Mouse (Mus musculus) embryonic facial prominence, embryonic 15.5 days (tissue): ENCODE results near the gene Zdhhc14. TPM values are rescaled to one million over a fixed set of nuclear protein-coding genes. Genes with fewer than 3 reads are reported as not detected.

Experiments used
- ATAC-seq: fragments of 200-750 bp; cut with Nextera tagmentation; 2 replicates; pipeline ENCODE4 v1.8.0; 2017; ENCODE audit warnings: low read depth, moderate TSS enrichment; ENCODE audit not compliant: insufficient number of reproducible peaks, low FRiP score, low TSS enrichment
- H3K27ac ChIP-seq: fragments of 300-500 bp; sonication (generic); replicated peaks from 2 replicates; pipeline ENCODE4 v1.5.1; 2015; ENCODE audit warnings: mild to moderate bottlenecking, inconsistent platforms
- H3K27me3 ChIP-seq: fragments of 300-500 bp; sonication (generic); 2 replicates; pipeline ENCODE4 v1.6.1; 2015; ENCODE audit warnings: inconsistent platforms
- H3K36me3 ChIP-seq: fragments of 300-500 bp; sonication (generic); 2 replicates; pipeline ENCODE4 v1.6.1; 2015; ENCODE audit warnings: mild to moderate bottlenecking, inconsistent platforms
- H3K4me1 ChIP-seq: fragments of 300-500 bp; sonication (generic); 2 replicates; pipeline ENCODE4 v1.6.1; 2015; ENCODE audit warnings: inconsistent platforms
- H3K4me2 ChIP-seq: fragments of 300-500 bp; sonication (generic); replicated peaks from 2 replicates; pipeline ENCODE4 v1.6.1; 2015; ENCODE audit warnings: mild to moderate bottlenecking, inconsistent platforms
- H3K4me3 ChIP-seq: fragments of 300-500 bp; sonication (generic); replicated peaks from 2 replicates; pipeline ENCODE4 v1.5.1; 2015; ENCODE audit warnings: mild to moderate bottlenecking, inconsistent platforms
- H3K9ac ChIP-seq: fragments of 300-500 bp; sonication (generic); 2 replicates; pipeline ENCODE4 v1.6.1; 2015; ENCODE audit warnings: inconsistent platforms
- H3K9me3 ChIP-seq: fragments of 300-500 bp; sonication (generic); replicated peaks from 2 replicates; pipeline ENCODE4 v1.6.1; 2016; ENCODE audit warnings: inconsistent platforms
- WGBS: fragments of 180-500 bp; shearing (Covaris S2); methylation state at CpG from one replicate; pipeline ENCODE4 v1.1.7; 2015; 5-methylcytosine and 5-hydroxymethylcytosine counted together
- polyA plus RNA-seq: library from polyadenylated mRNA; unstranded; fragments of >200 nt; fragmentation: Nextera tagmentation; extraction: Ambion mirVana; gene quantifications from 2 replicates; pipeline ENCODE4 v1.2.1, GENCODE M21; 2015

Gene Zdhhc14
- polyA plus RNA-seq, 1 experiment from 2014 or later, result 5.2 TPM

- ATAC-seq, result no peak
- H3K9ac ChIP-seq, result no peak overlapping the region
- H3K4me3 ChIP-seq, result no peak overlapping the region
- no peak overlapping the region for H3K27ac ChIP-seq
- no peaks in the 10 kb centered on the region for H3K27me3 ChIP-seq
- WGBS, result 90% methylated on average over 3 of the region's 3 CpGs
- H3K4me2 ChIP-seq, result no peak overlapping the region
- no peaks in the 10 kb centered on the region for H3K9me3 ChIP-seq
- no peaks in the 10 kb centered on the region for H3K36me3 ChIP-seq
- peaks cover 8% of the 10 kb centered on the region; the same call in 1 of the 2 replicates for H3K4me1 ChIP-seq
Measured at GRCm38 (mm10) chr17:5582232-5582631, 89.9 kb downstream of the Zdhhc14 start.

- no peak for ATAC-seq
- H3K4me3 ChIP-seq, result no peak overlapping the region
- H3K27me3 ChIP-seq, result no peaks in the 10 kb centered on the region
- no peak overlapping the region for H3K4me2 ChIP-seq
- 81% methylated on average over 5 of the region's 5 CpGs for WGBS
- H3K9ac ChIP-seq, result no peak overlapping the region
- no peaks in the 10 kb centered on the region for H3K36me3 ChIP-seq
- H3K9me3 ChIP-seq, result no peaks in the 10 kb centered on the region
- no peak overlapping the region for H3K27ac ChIP-seq
- peaks cover 8% of the 10 kb centered on the region; the same call in 1 of the 2 replicates for H3K4me1 ChIP-seq
Measured at GRCm38 (mm10) chr17:5582937-5583336, 90.6 kb downstream of the Zdhhc14 start.

- Histone ChIP-seq H3K27me3 (no peaks in the 10 kb centered on the region), H3K36me3 (no peaks in the 10 kb centered on the region), H3K4me3 (no peak overlapping the region), H3K4me1 (peaks cover 13% of the 10 kb centered on the region), H3K9me3 (no peaks in the 10 kb centered on the region), H3K4me2 (no peak overlapping the region), H3K27ac (no peak overlapping the region), H3K9ac (no peak overlapping the region)
- no peak for ATAC-seq
- 53% methylated on average over 12 of the region's 12 CpGs for WGBS
Measured at GRCm38 (mm10) chr17:5583472-5584145, 91.3 kb downstream of the Zdhhc14 start.

GRCm38 (mm10) chr17:5591604-5592209 lies 99.3 kb downstream of the Zdhhc14 start:
- peak; percentile 80 for ATAC-seq
- H3K4me2 ChIP-seq, result no peak overlapping the region
- H3K36me3 ChIP-seq, result no peaks in the 10 kb centered on the region
- H3K9ac ChIP-seq, result no peak overlapping the region
- 20% methylated on average over 6 of the region's 6 CpGs for WGBS
- no peak overlapping the region for H3K4me3 ChIP-seq
- no peaks in the 10 kb centered on the region for H3K9me3 ChIP-seq
- H3K27me3 ChIP-seq, result no peaks in the 10 kb centered on the region
- H3K27ac ChIP-seq, result peak overlapping the region; percentile 75
- H3K4me1 ChIP-seq, result peaks cover 19% of the 10 kb centered on the region

- no peak for ATAC-seq
- no peak overlapping the region for H3K4me3 ChIP-seq
- H3K4me2 ChIP-seq, result no peak overlapping the region
- H3K27me3 ChIP-seq, result no peaks in the 10 kb centered on the region
- WGBS, result 86% methylated on average over 2 of the region's 2 CpGs
- H3K36me3 ChIP-seq, result no peaks in the 10 kb centered on the region
- no peak overlapping the region for H3K27ac ChIP-seq
- H3K9ac ChIP-seq, result no peak overlapping the region
- peaks cover 19% of the 10 kb centered on the region for H3K4me1 ChIP-seq
- H3K9me3 ChIP-seq, result no peaks in the 10 kb centered on the region
Measured at GRCm38 (mm10) chr17:5593071-5593470, 100.7 kb downstream of the Zdhhc14 start.

GRCm38 (mm10) chr17:5595068-5595467 lies 102.7 kb downstream of the Zdhhc14 start:
- H3K9me3 ChIP-seq, result no peaks in the 10 kb centered on the region
- no peak overlapping the region for H3K4me3 ChIP-seq
- H3K4me2 ChIP-seq, result no peak overlapping the region
- ATAC-seq, result no peak
- no peak overlapping the region for H3K27ac ChIP-seq
- no peaks in the 10 kb centered on the region for H3K36me3 ChIP-seq
- H3K9ac ChIP-seq, result no peak overlapping the region
- H3K27me3 ChIP-seq, result no peaks in the 10 kb centered on the region
- WGBS, result 39% methylated on average over 5 of the region's 5 CpGs
- H3K4me1 ChIP-seq, result peaks cover 19% of the 10 kb centered on the region

- no peak overlapping the region for H3K27ac ChIP-seq
- no peaks in the 10 kb centered on the region for H3K27me3 ChIP-seq
- H3K36me3 ChIP-seq, result no peaks in the 10 kb centered on the region
- no peak overlapping the region for H3K9ac ChIP-seq
- no peak overlapping the region for H3K4me3 ChIP-seq
- no peak for ATAC-seq
- peaks cover 18% of the 10 kb centered on the region for H3K4me1 ChIP-seq
- WGBS, result 47% methylated on average over 3 of the region's 3 CpGs
- H3K9me3 ChIP-seq, result no peaks in the 10 kb centered on the region
- H3K4me2 ChIP-seq, result no peak overlapping the region
Measured at GRCm38 (mm10) chr17:5596490-5596889, 104.1 kb downstream of the Zdhhc14 start.

GRCm38 (mm10) chr17:5598999-5599398 lies 106.6 kb downstream of the Zdhhc14 start:
- WGBS, result 37% methylated on average over 4 of the region's 4 CpGs
- ATAC-seq, result no peak

GRCm38 (mm10) chr17:5600505-5601027 lies 108.2 kb downstream of the Zdhhc14 start:
- H3K9me3 ChIP-seq, result no peaks in the 10 kb centered on the region
- no peak overlapping the region for H3K9ac ChIP-seq
- H3K27ac ChIP-seq, result no peak overlapping the region
- ATAC-seq, result no peak
- H3K27me3 ChIP-seq, result no peaks in the 10 kb centered on the region
- H3K36me3 ChIP-seq, result no peaks in the 10 kb centered on the region
- WGBS, result 75% methylated on average over 8 of the region's 8 CpGs
- no peak overlapping the region for H3K4me2 ChIP-seq
- H3K4me3 ChIP-seq, result no peak overlapping the region
- peaks cover 14% of the 10 kb centered on the region; the same call in 1 of the 2 replicates for H3K4me1 ChIP-seq

More at GRCm38 (mm10) chr17:5598999-5599398, 106.6 kb downstream of the Zdhhc14 start:
- no peak overlapping the region for H3K9ac ChIP-seq
- no peaks in the 10 kb centered on the region for H3K27me3 ChIP-seq
- no peak overlapping the region for H3K4me2 ChIP-seq
- 0 out of 2 replicates have a peak, but pooled peaks cover 7% of the 10 kb centered on the region for H3K4me1 ChIP-seq
- no peak overlapping the region for H3K4me3 ChIP-seq
- no peak overlapping the region for H3K27ac ChIP-seq
- H3K9me3 ChIP-seq, result no peaks in the 10 kb centered on the region
- no peaks in the 10 kb centered on the region for H3K36me3 ChIP-seq

- Histone ChIP-seq H3K36me3 (no peaks in the 10 kb centered on the region), H3K9me3 (no peaks in the 10 kb centered on the region), H3K27me3 (no peaks in the 10 kb centered on the region), H3K4me2 (no peak overlapping the region), H3K4me1 (peaks cover 15% of the 10 kb centered on the region; the same call in 1 of the 2 replicates), H3K27ac (no peak overlapping the region), H3K4me3 (no peak overlapping the region), H3K9ac (no peak overlapping the region)
- 83% methylated on average over 6 of the region's 6 CpGs for WGBS
- ATAC-seq, result no peak
Measured at GRCm38 (mm10) chr17:5601953-5602352, 109.6 kb downstream of the Zdhhc14 start.

- no peaks in the 10 kb centered on the region for H3K36me3 ChIP-seq
- H3K9me3 ChIP-seq, result no peaks in the 10 kb centered on the region
- H3K4me2 ChIP-seq, result no peak overlapping the region
- no peaks in the 10 kb centered on the region for H3K27me3 ChIP-seq
- no peak overlapping the region for H3K27ac ChIP-seq
- H3K4me3 ChIP-seq, result no peak overlapping the region
- H3K4me1 ChIP-seq, result peaks cover 8% of the 10 kb centered on the region; the same call in 1 of the 2 replicates
- H3K9ac ChIP-seq, result no peak overlapping the region
- no peak for ATAC-seq
- 65% methylated on average over 8 of the region's 8 CpGs for WGBS
Measured at GRCm38 (mm10) chr17:5606151-5606591, 113.8 kb downstream of the Zdhhc14 start.
